Mouse (Mus musculus) spleen, adult 2 months (tissue): ENCODE measurements at regions not wholly inside any gene's neighbourhood (a gene's known extent, or its start where the extent isn't known, plus 50 kb on each side); places are given as distances from the start of the nearest gene placed in this dataset.

ENCODE experiments used
- CTCF ChIP-seq: fragments of 200-500 bp; IDR thresholded peaks from 2 replicates; pipeline ENCODE4 v1.5.1; 2011; ENCODE audit warnings: mild to moderate bottlenecking, inconsistent platforms; ENCODE audit not compliant: insufficient read depth, insufficient read length, insufficient replicate concordance; ENCODE audit errors: extremely low read depth
- POLR2A ChIP-seq: fragments of 200-500 bp; IDR thresholded peaks from 2 replicates; pipeline ENCODE4 v1.6.1; 2011; ENCODE audit warnings: low read depth, low read length, inconsistent platforms

DNA sequence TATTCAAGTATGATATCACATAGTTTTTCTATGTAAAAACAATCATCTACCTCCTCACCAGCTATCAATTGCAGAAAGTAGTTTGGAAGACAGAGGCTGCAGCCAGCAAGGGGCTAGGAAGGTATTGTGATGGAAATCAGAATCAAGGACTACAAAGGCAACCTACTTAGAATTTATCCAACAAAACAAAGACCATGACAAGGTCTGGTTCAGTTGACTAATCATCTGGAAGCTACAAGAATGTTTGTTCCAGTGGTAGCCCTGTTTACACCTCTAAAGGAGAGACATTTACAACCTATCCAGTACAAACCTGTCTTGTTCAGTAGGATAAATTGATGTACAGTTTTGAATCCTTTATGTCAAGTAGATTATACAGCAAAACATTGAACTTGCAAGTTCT lies 2890.5 kb upstream of the Gm12353 start:
- TF ChIP-seq POLR2A (no peak), CTCF (no peak)
